Mouse (Mus musculus) midbrain, postnatal 0 days (tissue): Measurements from ENCODE around the gene Tmem266. TPM values are rescaled to one million over a fixed set of nuclear protein-coding genes. Genes with fewer than 3 reads are reported as not detected.

Source experiments
- ATAC-seq: fragments of 200-750 bp; cut with Nextera tagmentation; 2 replicates; pipeline ENCODE4 v1.8.0; 2017; ENCODE audit warnings: moderate number of reproducible peaks, mild to moderate bottlenecking, moderate TSS enrichment, moderate library complexity; ENCODE audit not compliant: low FRiP score
- DNase-seq: peaks from one replicate; pipeline ENCODE4 v3.0.0-alpha.2; 2015; ENCODE audit warnings: low spot score
- H3K27ac ChIP-seq: fragments of 300-500 bp; sonication (generic); 2 replicates; pipeline ENCODE4 v1.5.1; 2014; ENCODE audit warnings: low read depth, mild to moderate bottlenecking, low read length, mixed read lengths
- H3K27me3 ChIP-seq: fragments of 300-500 bp; sonication (generic); 2 replicates; pipeline ENCODE4 v1.6.1; 2014; ENCODE audit warnings: low read length, control low read depth, mixed read lengths; ENCODE audit not compliant: insufficient read depth
- H3K36me3 ChIP-seq: fragments of 300-500 bp; sonication (generic); 2 replicates; pipeline ENCODE4 v1.6.1; 2014; ENCODE audit warnings: low read length, control low read depth, mixed read lengths; ENCODE audit not compliant: insufficient read depth
- H3K4me1 ChIP-seq: fragments of 300-500 bp; sonication (generic); 2 replicates; pipeline ENCODE4 v1.6.1; 2014; ENCODE audit warnings: mild to moderate bottlenecking, control low read depth, antibody characterized with exemption, low read length, mixed read lengths; ENCODE audit not compliant: insufficient read depth
- H3K4me2 ChIP-seq: fragments of 300-500 bp; sonication (generic); 2 replicates; pipeline ENCODE4 v1.6.1; 2014; ENCODE audit warnings: low read depth, mild to moderate bottlenecking, low read length, mixed read lengths; ENCODE audit not compliant: poor library complexity, severe bottlenecking
- H3K4me3 ChIP-seq: fragments of 300-500 bp; sonication (generic); 2 replicates; pipeline ENCODE4 v1.5.1; 2014; ENCODE audit warnings: low read depth, mild to moderate bottlenecking, low read length, moderate library complexity
- H3K9ac ChIP-seq: fragments of 300-500 bp; sonication (generic); replicated peaks from 2 replicates; pipeline ENCODE4 v1.6.1; 2014; ENCODE audit warnings: mild to moderate bottlenecking, low read length, moderate library complexity, mixed read lengths; ENCODE audit not compliant: poor library complexity, severe bottlenecking
- H3K9me3 ChIP-seq: fragments of 300-500 bp; sonication (generic); 2 replicates; pipeline ENCODE4 v1.6.1; 2016; ENCODE audit warnings: low read length, control low read depth
- CTCF ChIP-seq: IDR thresholded peaks from 2 replicates; pipeline ENCODE4 v1.5.1; 2016; ENCODE audit warnings: antibody characterized with exemption, mild to moderate bottlenecking
- WGBS: fragments of 180-500 bp; shearing (Covaris S2); extraction: QIAGEN DNeasy Blood & Tissue Kit; methylation state at CpG from one replicate; pipeline ENCODE4 v1.1.7; 2014; 5-methylcytosine and 5-hydroxymethylcytosine counted together
- polyA plus RNA-seq: library from polyadenylated mRNA; unstranded; fragments of >200 nt; fragmentation: Nextera tagmentation; extraction: Ambion mirVana; gene quantifications from 2 replicates; pipeline ENCODE4 v1.2.1, GENCODE M21; 2015
- total RNA-seq: library from RNA; depleted of rRNA; stranded (reverse); fragments of >200 nt; gene quantifications from 2 replicates; pipeline ENCODE4 v1.2.3, GENCODE M21; 2014; rRNA removed

Tmem266 gene
- total and polyA plus RNA-seq, 2 experiments from 2014 or later = 7.3 to 12.5 TPM

GRCm38 (mm10) chr9:55482116-55482515 lies 155.4 kb downstream of the Tmem266 start:
- 68% methylated on average over 2 of the region's 2 CpGs for WGBS
- Histone ChIP-seq H3K4me1 (no peaks in the 10 kb centered on the region), H3K9ac (no peak overlapping the region), H3K36me3 (peaks cover 5% of the 10 kb centered on the region; the same call in 1 of the 2 replicates), H3K4me3 (no peak overlapping the region), H3K9me3 (no peaks in the 10 kb centered on the region), H3K27me3 (no peaks in the 10 kb centered on the region), H3K27ac (no peak overlapping the region), H3K4me2 (no peak overlapping the region)
- TF ChIP-seq CTCF = no peak
- DNase-seq (no peak), ATAC-seq (no peak)

Other genes with a start within 250 kb of the Tmem266 start
- 28.1 and 36.3 TPM in 2 replicates for gene Ube2q2, start 178.1 kb upstream of the Tmem266 start, total RNA-seq
- 33.5 and 34.5 TPM in 2 replicates for gene Ube2q2, start 178.1 kb upstream of the Tmem266 start, polyA plus RNA-seq
- gene Fbxo22, start 118.0 kb upstream of the Tmem266 start, total RNA-seq = 57.1 and 61.5 TPM in 2 replicates
- 71.2 and 75.3 TPM in 2 replicates for gene Fbxo22, start 118.0 kb upstream of the Tmem266 start, polyA plus RNA-seq
- 0.94 TPM in 1 of 2 replicates, not detected in the other for gene Nrg4, start 69 bp upstream of the Tmem266 start, total RNA-seq
- gene Nrg4, start 69 bp upstream of the Tmem266 start, polyA plus RNA-seq = 1.3 and 1.8 TPM in 2 replicates
- gene Etfa, start 185.3 kb downstream of the Tmem266 start, total RNA-seq = 11.5 and 13.7 TPM in 2 replicates
- gene Etfa, start 185.3 kb downstream of the Tmem266 start, polyA plus RNA-seq = 94.6 and 99.1 TPM in 2 replicates
- 0.14 TPM in 1 of 2 replicates, not detected in the other for gene Isl2, start 211.8 kb downstream of the Tmem266 start, total RNA-seq
- 0.39 TPM in 1 of 2 replicates, not detected in the other for gene Isl2, start 211.8 kb downstream of the Tmem266 start, polyA plus RNA-seq